Mouse (Mus musculus): Measurements from ENCODE around the gene Asic3. TPM values are rescaled to one million over a fixed set of nuclear protein-coding genes. Genes with fewer than 3 reads are reported as not detected.

Gene Asic3
- polyA plus RNA-seq, 1 experiment from 2014 or later = 0.14 TPM

- H3K4me1 ChIP-seq (replicated peaks; ENCODE audit: control insufficient read depth, insufficient read depth, low read length) = peaks cover 47% of the 10 kb centered on the region
- H3K27me3 ChIP-seq (replicated peaks; ENCODE audit: control insufficient read depth, insufficient read depth, low read length) = no peaks in the 10 kb centered on the region
- no peak for ATAC-seq
- H3K36me3 ChIP-seq (ENCODE audit: control insufficient read depth, insufficient read depth) = peaks cover 7% of the 10 kb centered on the region
- peak overlapping the region; percentile 94 for H3K27ac ChIP-seq (ENCODE audit: low read length)
- WGBS = 9% methylated on average over 21 of the region's 21 CpGs
- H3K9me3 ChIP-seq (ENCODE audit: control insufficient read depth, low read length) = no peaks in the 10 kb centered on the region
- peak overlapping the region; percentile 75 for H3K9ac ChIP-seq (replicated peaks; ENCODE audit: low read depth, low read length)
- H3K4me3 ChIP-seq (replicated peaks; ENCODE audit: low read length) = peak overlapping the region; percentile 69
- peak overlapping the region; percentile 96 for H3K4me2 ChIP-seq (ENCODE audit: low read length)
Observed at GRCm38 (mm10) chr5:24424004-24424781, 11.0 kb downstream of the Asic3 start.

GRCm38 (mm10) chr5:24424861-24425411, 11.7 kb downstream of the Asic3 start:
- ATAC-seq = no peak
- Histone ChIP-seq H3K4me1 (replicated peaks; ENCODE audit: control insufficient read depth, insufficient read depth, low read length) (peaks cover 47% of the 10 kb centered on the region), H3K36me3 (ENCODE audit: control insufficient read depth, insufficient read depth) (no peaks in the 10 kb centered on the region), H3K9ac (replicated peaks; ENCODE audit: low read depth, low read length) (peak overlapping the region; percentile 75), H3K9me3 (ENCODE audit: control insufficient read depth, low read length) (no peaks in the 10 kb centered on the region), H3K27ac (ENCODE audit: low read length) (peak overlapping the region; percentile 94), H3K27me3 (replicated peaks; ENCODE audit: control insufficient read depth, insufficient read depth, low read length) (no peaks in the 10 kb centered on the region), H3K4me3 (replicated peaks; ENCODE audit: low read length) (peak overlapping the region; percentile 69), H3K4me2 (ENCODE audit: low read length) (peak overlapping the region; percentile 96)
- 1% methylated on average over 47 of the region's 60 CpGs for WGBS

GRCm38 (mm10) chr5:24425421-24426036, 12.3 kb downstream of the Asic3 start:
- WGBS = 0% methylated on average over 23 of the region's 30 CpGs
- ATAC-seq = no peak
- Histone ChIP-seq H3K27me3 (replicated peaks; ENCODE audit: control insufficient read depth, insufficient read depth, low read length) (no peaks in the 10 kb centered on the region), H3K4me2 (ENCODE audit: low read length) (peak overlapping the region; percentile 96), H3K36me3 (ENCODE audit: control insufficient read depth, insufficient read depth) (no peaks in the 10 kb centered on the region), H3K27ac (ENCODE audit: low read length) (no peak overlapping the region; the same call in 1 of the 2 replicates), H3K9me3 (ENCODE audit: control insufficient read depth, low read length) (no peaks in the 10 kb centered on the region), H3K9ac (replicated peaks; ENCODE audit: low read depth, low read length) (peak overlapping the region; percentile 75), H3K4me3 (replicated peaks; ENCODE audit: low read length) (peak overlapping the region; percentile 69), H3K4me1 (replicated peaks; ENCODE audit: control insufficient read depth, insufficient read depth, low read length) (peaks cover 47% of the 10 kb centered on the region)

GRCm38 (mm10) chr5:24426037-24426432, 12.8 kb downstream of the Asic3 start:
- peak overlapping the region; percentile 96 for H3K4me2 ChIP-seq (ENCODE audit: low read length)
- no peaks in the 10 kb centered on the region for H3K27me3 ChIP-seq (replicated peaks; ENCODE audit: control insufficient read depth, insufficient read depth, low read length)
- H3K4me3 ChIP-seq (replicated peaks; ENCODE audit: low read length) = peak overlapping the region; percentile 69
- H3K9ac ChIP-seq (replicated peaks; ENCODE audit: low read depth, low read length) = no peak overlapping the region; the same call in 1 of the 2 replicates
- WGBS = 0% methylated on average over 10 of the region's 10 CpGs
- ATAC-seq = no peak
- H3K36me3 ChIP-seq (ENCODE audit: control insufficient read depth, insufficient read depth) = no peaks in the 10 kb centered on the region
- H3K9me3 ChIP-seq (ENCODE audit: control insufficient read depth, low read length) = no peaks in the 10 kb centered on the region
- H3K27ac ChIP-seq (ENCODE audit: low read length) = no peak overlapping the region
- peaks cover 47% of the 10 kb centered on the region for H3K4me1 ChIP-seq (replicated peaks; ENCODE audit: control insufficient read depth, insufficient read depth, low read length)

GRCm38 (mm10) chr5:24426556-24427284, 13.5 kb downstream of the Asic3 start:
- Histone ChIP-seq H3K9ac (replicated peaks; ENCODE audit: low read depth, low read length) (no peak overlapping the region; the same call in 1 of the 2 replicates), H3K4me3 (replicated peaks; ENCODE audit: low read length) (no peak overlapping the region), H3K4me1 (replicated peaks; ENCODE audit: control insufficient read depth, insufficient read depth, low read length) (peaks cover 47% of the 10 kb centered on the region), H3K27ac (ENCODE audit: low read length) (no peak overlapping the region), H3K36me3 (ENCODE audit: control insufficient read depth, insufficient read depth) (no peaks in the 10 kb centered on the region), H3K4me2 (ENCODE audit: low read length) (peak overlapping the region; percentile 96; the same call in 1 of the 2 replicates), H3K9me3 (ENCODE audit: control insufficient read depth, low read length) (no peaks in the 10 kb centered on the region), H3K27me3 (replicated peaks; ENCODE audit: control insufficient read depth, insufficient read depth, low read length) (no peaks in the 10 kb centered on the region)
- ATAC-seq = no peak
- 13% methylated on average over 9 of the region's 9 CpGs for WGBS

GRCm38 (mm10) chr5:24427285-24427633, 14.1 kb downstream of the Asic3 start:
- Histone ChIP-seq H3K9ac (replicated peaks; ENCODE audit: low read depth, low read length) (no peak overlapping the region), H3K9me3 (ENCODE audit: control insufficient read depth, low read length) (no peaks in the 10 kb centered on the region), H3K27me3 (replicated peaks; ENCODE audit: control insufficient read depth, insufficient read depth, low read length) (no peaks in the 10 kb centered on the region), H3K36me3 (ENCODE audit: control insufficient read depth, insufficient read depth) (no peaks in the 10 kb centered on the region), H3K4me3 (replicated peaks; ENCODE audit: low read length) (no peak overlapping the region), H3K4me1 (replicated peaks; ENCODE audit: control insufficient read depth, insufficient read depth, low read length) (peaks cover 45% of the 10 kb centered on the region), H3K4me2 (ENCODE audit: low read length) (no peak overlapping the region), H3K27ac (ENCODE audit: low read length) (no peak overlapping the region)
- WGBS = 12% methylated on average over 12 of the region's 12 CpGs
- ATAC-seq = no peak

- no peak for ATAC-seq
- H3K4me1 ChIP-seq (replicated peaks; ENCODE audit: control insufficient read depth, insufficient read depth, low read length) = peaks cover 38% of the 10 kb centered on the region
- H3K9me3 ChIP-seq (ENCODE audit: control insufficient read depth, low read length) = no peaks in the 10 kb centered on the region
- WGBS = 9% methylated on average over 15 of the region's 15 CpGs
- H3K9ac ChIP-seq (replicated peaks; ENCODE audit: low read depth, low read length) = no peak overlapping the region
- H3K4me2 ChIP-seq (ENCODE audit: low read length) = no peak overlapping the region
- no peaks in the 10 kb centered on the region for H3K27me3 ChIP-seq (replicated peaks; ENCODE audit: control insufficient read depth, insufficient read depth, low read length)
- H3K36me3 ChIP-seq (ENCODE audit: control insufficient read depth, insufficient read depth) = no peaks in the 10 kb centered on the region
- no peak overlapping the region for H3K27ac ChIP-seq (ENCODE audit: low read length)
- no peak overlapping the region for H3K4me3 ChIP-seq (replicated peaks; ENCODE audit: low read length)
Observed at GRCm38 (mm10) chr5:24427981-24428402, 14.8 kb downstream of the Asic3 start.

- Histone ChIP-seq H3K4me3 (replicated peaks; ENCODE audit: low read length) (no peak overlapping the region), H3K36me3 (ENCODE audit: control insufficient read depth, insufficient read depth) (no peaks in the 10 kb centered on the region), H3K27ac (ENCODE audit: low read length) (no peak overlapping the region), H3K9me3 (ENCODE audit: control insufficient read depth, low read length) (no peaks in the 10 kb centered on the region), H3K27me3 (replicated peaks; ENCODE audit: control insufficient read depth, insufficient read depth, low read length) (no peaks in the 10 kb centered on the region), H3K9ac (replicated peaks; ENCODE audit: low read depth, low read length) (no peak overlapping the region), H3K4me2 (ENCODE audit: low read length) (no peak overlapping the region), H3K4me1 (replicated peaks; ENCODE audit: control insufficient read depth, insufficient read depth, low read length) (peaks cover 38% of the 10 kb centered on the region)
- 20% methylated on average over 8 of the region's 9 CpGs for WGBS
- ATAC-seq = no peak
Observed at GRCm38 (mm10) chr5:24428596-24428995, 15.4 kb downstream of the Asic3 start.

GRCm38 (mm10) chr5:24433993-24434392, 20.8 kb downstream of the Asic3 start:
- Histone ChIP-seq H3K4me3 (replicated peaks; ENCODE audit: low read length) (no peak overlapping the region), H3K9me3 (ENCODE audit: control insufficient read depth, low read length) (no peaks in the 10 kb centered on the region), H3K27me3 (replicated peaks; ENCODE audit: control insufficient read depth, insufficient read depth, low read length) (no peaks in the 10 kb centered on the region), H3K36me3 (ENCODE audit: control insufficient read depth, insufficient read depth) (no peaks in the 10 kb centered on the region; the same call in 1 of the 2 replicates), H3K4me1 (replicated peaks; ENCODE audit: control insufficient read depth, insufficient read depth, low read length) (no peaks in the 10 kb centered on the region), H3K4me2 (ENCODE audit: low read length) (no peak overlapping the region), H3K27ac (ENCODE audit: low read length) (no peak overlapping the region), H3K9ac (replicated peaks; ENCODE audit: low read depth, low read length) (no peak overlapping the region)
- WGBS = 94% methylated on average over 8 of the region's 8 CpGs
- ATAC-seq = no peak
